6 mouse cellular contexts compared by ENCODE assay signal in the genomic region with DNA sequence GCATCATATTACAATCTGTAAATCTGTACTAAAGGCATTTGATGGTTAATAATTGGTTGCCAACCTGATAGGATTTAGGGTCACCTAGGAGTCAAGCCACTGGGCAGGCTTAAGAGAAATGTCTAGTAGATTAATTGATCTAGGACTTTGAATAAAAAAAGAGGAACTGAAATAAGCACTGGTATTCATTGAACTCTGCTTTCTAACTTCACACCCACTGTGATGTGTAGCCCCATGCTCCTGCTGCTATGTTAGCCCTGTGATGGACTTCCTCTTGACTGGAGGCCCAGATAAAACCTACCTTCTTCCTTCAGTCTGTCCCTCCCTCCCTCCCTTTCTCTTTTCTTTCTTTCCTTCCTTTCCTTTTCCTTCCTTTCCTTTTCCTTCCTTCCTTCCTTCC.
"Had no signal": no experiment of that assay in that cellular context is flagged by ENCODE, and none has a peak within 500 bp of the region (broad histone marks: within the 10 kb centered on the region; RNA-seq: fewer than 3 reads in every experiment).

No protein-coding gene starts in this region.

- ATAC-seq: lung, postnatal 0 days had no signal

- DNase-seq: kidney, adult 8-10 months; kidney, postnatal 25 days; lung, adult 2 months; lung, postnatal 4 days; thymus, postnatal 4 days had no signal
